Mouse (Mus musculus): Measurements from ENCODE around the gene Tbc1d1. TPM values are rescaled to one million over a fixed set of nuclear protein-coding genes. Genes with fewer than 3 reads are reported as not detected.

The Tbc1d1 gene
- polyA plus RNA-seq, 1 experiment from 2014 or later = 33.4 TPM

- no peak overlapping the region for H3K9ac ChIP-seq (ENCODE audit: low read length)
- no peaks in the 10 kb centered on the region for H3K9me3 ChIP-seq (ENCODE audit: control insufficient read depth, low read length)
- ATAC-seq (ENCODE audit: insufficient number of reproducible peaks, insufficient read depth, low FRiP score, low read depth) = no peak
- peaks cover 0 to 7% of the 10 kb centered on the region in 2 experiments; a peak in 1 of 4 replicates for H3K4me1 ChIP-seq (ENCODE audit: control insufficient read depth in 2 of 2, insufficient read depth in 2 of 2, low read length in 2 of 2)
- no peaks in the 10 kb centered on the region for H3K27me3 ChIP-seq (ENCODE audit: control insufficient read depth, insufficient read depth, low read length)
- no peak overlapping the region for H3K4me3 ChIP-seq (ENCODE audit: control insufficient read depth in 1 of 2, insufficient read depth in 1 of 2, low read depth in 1 of 2, low read length in 2 of 2)
- peaks cover 17% of the 10 kb centered on the region for H3K36me3 ChIP-seq (ENCODE audit: control insufficient read depth, insufficient read depth, low read length)
- H3K27ac ChIP-seq (replicated peaks in 1 of 2; ENCODE audit: control insufficient read depth in 1 of 2, insufficient read depth in 1 of 2, low read depth in 2 of 2, low read length in 2 of 2) = 0 out of 4 replicates have a peak overlapping the region, but pooled peaks of 1 of the 2 experiments have one; percentile 14
- no peak overlapping the region for H3K4me2 ChIP-seq (ENCODE audit: low read length)
- WGBS = 28% methylated on average over 5 of the region's 5 CpGs
Observed at GRCm38 (mm10) chr5:64312295-64312694, 156.2 kb downstream of the Tbc1d1 start.

GRCm38 (mm10) chr5:64313481-64313880, 157.4 kb downstream of the Tbc1d1 start:
- Histone ChIP-seq H3K9me3 (ENCODE audit: control insufficient read depth, low read length) (no peaks in the 10 kb centered on the region), H3K9ac (ENCODE audit: low read length) (no peak overlapping the region), H3K4me3 (ENCODE audit: control insufficient read depth in 1 of 2, insufficient read depth in 1 of 2, low read depth in 1 of 2, low read length in 2 of 2) (no peak overlapping the region), H3K4me2 (ENCODE audit: low read length) (no peak overlapping the region), H3K27ac (replicated peaks in 1 of 2; ENCODE audit: control insufficient read depth in 1 of 2, insufficient read depth in 1 of 2, low read depth in 2 of 2, low read length in 2 of 2) (no peak overlapping the region), H3K27me3 (ENCODE audit: control insufficient read depth, insufficient read depth, low read length) (no peaks in the 10 kb centered on the region), H3K4me1 (ENCODE audit: control insufficient read depth in 2 of 2, insufficient read depth in 2 of 2, low read length in 2 of 2) (peaks cover 0 to 7% of the 10 kb centered on the region in 2 experiments; a peak in 1 of 4 replicates), H3K36me3 (ENCODE audit: control insufficient read depth, insufficient read depth, low read length) (peaks cover 20% of the 10 kb centered on the region)
- 96% methylated on average over 1 of the region's 1 CpGs for WGBS
- ATAC-seq (ENCODE audit: insufficient number of reproducible peaks, insufficient read depth, low FRiP score, low read depth) = no peak

- H3K27ac ChIP-seq (replicated peaks in 1 of 2; ENCODE audit: control insufficient read depth in 1 of 2, insufficient read depth in 1 of 2, low read depth in 2 of 2, low read length in 2 of 2) = no peak overlapping the region
- H3K27me3 ChIP-seq (ENCODE audit: control insufficient read depth, insufficient read depth, low read length) = no peaks in the 10 kb centered on the region
- no peaks in the 10 kb centered on the region for H3K9me3 ChIP-seq (ENCODE audit: control insufficient read depth, low read length)
- H3K36me3 ChIP-seq (ENCODE audit: control insufficient read depth, insufficient read depth, low read length) = peaks cover 20% of the 10 kb centered on the region
- no peak overlapping the region for H3K4me2 ChIP-seq (ENCODE audit: low read length)
- no peak overlapping the region for H3K4me3 ChIP-seq (ENCODE audit: control insufficient read depth in 1 of 2, insufficient read depth in 1 of 2, low read depth in 1 of 2, low read length in 2 of 2)
- H3K9ac ChIP-seq (ENCODE audit: low read length) = no peak overlapping the region
- 72% methylated on average over 6 of the region's 6 CpGs for WGBS
- H3K4me1 ChIP-seq (ENCODE audit: control insufficient read depth in 2 of 2, insufficient read depth in 2 of 2, low read length in 2 of 2) = peaks cover 3 to 12% of the 10 kb centered on the region in 2 experiments; a peak in 3 of 4 replicates
- ATAC-seq (ENCODE audit: insufficient number of reproducible peaks, insufficient read depth, low FRiP score, low read depth) = no peak
Observed at GRCm38 (mm10) chr5:64314288-64315052, 158.4 kb downstream of the Tbc1d1 start.

GRCm38 (mm10) chr5:64315088-64315487, 159.0 kb downstream of the Tbc1d1 start:
- WGBS = 96% methylated on average over 1 of the region's 1 CpGs
- H3K27me3 ChIP-seq (ENCODE audit: control insufficient read depth, insufficient read depth, low read length) = no peaks in the 10 kb centered on the region
- no peak for ATAC-seq (ENCODE audit: insufficient number of reproducible peaks, insufficient read depth, low FRiP score, low read depth)
- peaks cover 3 to 18% of the 10 kb centered on the region in 2 experiments; a peak in 3 of 4 replicates for H3K4me1 ChIP-seq (ENCODE audit: control insufficient read depth in 2 of 2, insufficient read depth in 2 of 2, low read length in 2 of 2)
- no peak overlapping the region for H3K9ac ChIP-seq (ENCODE audit: low read length)
- peaks cover 20% of the 10 kb centered on the region for H3K36me3 ChIP-seq (ENCODE audit: control insufficient read depth, insufficient read depth, low read length)
- H3K4me2 ChIP-seq (ENCODE audit: low read length) = no peak overlapping the region
- no peak overlapping the region for H3K4me3 ChIP-seq (ENCODE audit: control insufficient read depth in 1 of 2, insufficient read depth in 1 of 2, low read depth in 1 of 2, low read length in 2 of 2)
- H3K9me3 ChIP-seq (ENCODE audit: control insufficient read depth, low read length) = no peaks in the 10 kb centered on the region
- no peak overlapping the region for H3K27ac ChIP-seq (replicated peaks in 1 of 2; ENCODE audit: control insufficient read depth in 1 of 2, insufficient read depth in 1 of 2, low read depth in 2 of 2, low read length in 2 of 2)

- H3K27ac ChIP-seq (replicated peaks in 1 of 2; ENCODE audit: control insufficient read depth in 1 of 2, insufficient read depth in 1 of 2, low read depth in 2 of 2, low read length in 2 of 2) = no peak overlapping the region
- no peak overlapping the region for H3K9ac ChIP-seq (ENCODE audit: low read length)
- no peak overlapping the region for H3K4me3 ChIP-seq (ENCODE audit: control insufficient read depth in 1 of 2, insufficient read depth in 1 of 2, low read depth in 1 of 2, low read length in 2 of 2)
- no peaks in the 10 kb centered on the region for H3K27me3 ChIP-seq (ENCODE audit: control insufficient read depth, insufficient read depth, low read length)
- ATAC-seq (ENCODE audit: insufficient number of reproducible peaks, insufficient read depth, low FRiP score, low read depth) = no peak
- 74% methylated on average over 4 of the region's 4 CpGs for WGBS
- H3K4me1 ChIP-seq (ENCODE audit: control insufficient read depth in 2 of 2, insufficient read depth in 2 of 2, low read length in 2 of 2) = peaks cover 20 to 44% of the 10 kb centered on the region in 2 experiments
- no peaks in the 10 kb centered on the region for H3K9me3 ChIP-seq (ENCODE audit: control insufficient read depth, low read length)
- no peak overlapping the region for H3K4me2 ChIP-seq (ENCODE audit: low read length)
- H3K36me3 ChIP-seq (ENCODE audit: control insufficient read depth, insufficient read depth, low read length) = peaks cover 22% of the 10 kb centered on the region
Observed at GRCm38 (mm10) chr5:64323286-64323685, 167.2 kb downstream of the Tbc1d1 start.

DNA sequence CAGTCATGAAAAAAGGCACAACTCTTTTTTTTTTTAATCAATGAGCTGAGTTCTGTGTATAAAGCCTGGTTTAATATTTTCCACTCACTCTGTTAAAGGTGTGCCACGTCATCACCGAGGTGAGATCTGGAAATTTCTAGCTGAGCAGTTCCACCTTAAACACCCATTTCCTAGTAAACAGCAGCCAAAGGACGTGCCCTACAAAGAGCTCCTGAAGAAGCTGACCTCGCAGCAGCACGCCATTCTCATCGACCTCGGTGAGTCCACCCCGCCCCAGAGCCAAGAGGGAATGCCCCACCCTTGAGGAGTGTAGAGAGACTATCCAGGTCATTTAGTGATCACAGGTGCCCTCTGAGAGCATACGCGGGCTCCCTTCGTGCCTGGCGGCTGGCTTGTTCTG, 168.2 kb downstream of the Tbc1d1 start:
- Histone ChIP-seq H3K27me3 (ENCODE audit: control insufficient read depth, insufficient read depth, low read length) (no peaks in the 10 kb centered on the region), H3K4me3 (ENCODE audit: control insufficient read depth in 1 of 2, insufficient read depth in 1 of 2, low read depth in 1 of 2, low read length in 2 of 2) (no peak overlapping the region), H3K36me3 (ENCODE audit: control insufficient read depth, insufficient read depth, low read length) (peaks cover 29% of the 10 kb centered on the region), H3K27ac (replicated peaks in 1 of 2; ENCODE audit: control insufficient read depth in 1 of 2, insufficient read depth in 1 of 2, low read depth in 2 of 2, low read length in 2 of 2) (no peak overlapping the region), H3K4me1 (ENCODE audit: control insufficient read depth in 2 of 2, insufficient read depth in 2 of 2, low read length in 2 of 2) (peaks cover 17 to 40% of the 10 kb centered on the region in 2 experiments), H3K9ac (ENCODE audit: low read length) (no peak overlapping the region), H3K9me3 (ENCODE audit: control insufficient read depth, low read length) (no peaks in the 10 kb centered on the region), H3K4me2 (ENCODE audit: low read length) (no peak overlapping the region)
- WGBS = 93% methylated on average over 12 of the region's 12 CpGs
- ATAC-seq (ENCODE audit: insufficient number of reproducible peaks, insufficient read depth, low FRiP score, low read depth) = no peak

GRCm38 (mm10) chr5:64324920-64325319, 168.8 kb downstream of the Tbc1d1 start:
- 88% methylated on average over 8 of the region's 8 CpGs for WGBS

More at GRCm38 (mm10) chr5:64324920-64325319, 168.8 kb downstream of the Tbc1d1 start:
- Histone ChIP-seq H3K36me3 (ENCODE audit: control insufficient read depth, insufficient read depth, low read length) (peaks cover 31% of the 10 kb centered on the region), H3K27me3 (ENCODE audit: control insufficient read depth, insufficient read depth, low read length) (no peaks in the 10 kb centered on the region), H3K4me1 (ENCODE audit: control insufficient read depth in 2 of 2, insufficient read depth in 2 of 2, low read length in 2 of 2) (peaks cover 17 to 34% of the 10 kb centered on the region in 2 experiments), H3K9me3 (ENCODE audit: control insufficient read depth, low read length) (no peaks in the 10 kb centered on the region), H3K4me3 (ENCODE audit: control insufficient read depth in 1 of 2, insufficient read depth in 1 of 2, low read depth in 1 of 2, low read length in 2 of 2) (no peak overlapping the region), H3K27ac (replicated peaks in 1 of 2; ENCODE audit: control insufficient read depth in 1 of 2, insufficient read depth in 1 of 2, low read depth in 2 of 2, low read length in 2 of 2) (no peak overlapping the region), H3K4me2 (ENCODE audit: low read length) (no peak overlapping the region), H3K9ac (ENCODE audit: low read length) (no peak overlapping the region)
- no peak for ATAC-seq (ENCODE audit: insufficient number of reproducible peaks, insufficient read depth, low FRiP score, low read depth)
